Mouse (Mus musculus): ENCODE results near the gene Scd3. TPM values are rescaled to one million over a fixed set of nuclear protein-coding genes. Genes with fewer than 3 reads are reported as not detected.

Scd3 gene
- polyA plus RNA-seq, 1 experiment from 2014 or later, result 0.52 TPM

GRCm38 (mm10) chr19:44282534-44283156 is 79.6 kb downstream of the Scd3 start:
- Histone ChIP-seq H3K27ac (peak overlapping the region; percentile 96), H3K36me3 (no peaks in the 10 kb centered on the region), H3K4me3 (peak overlapping the region; percentile 59; the same call in 1 of the 2 replicates), H3K27me3 (ENCODE audit: insufficient read depth, poor library complexity, severe bottlenecking) (no peaks in the 10 kb centered on the region), H3K9me3 (no peaks in the 10 kb centered on the region), H3K4me1 (replicated peaks) (peaks cover 70% of the 10 kb centered on the region)
- DNase-seq (ENCODE audit: low spot score), result no peak
- WGBS, result 46% methylated on average over 9 of the region's 9 CpGs

DNA sequence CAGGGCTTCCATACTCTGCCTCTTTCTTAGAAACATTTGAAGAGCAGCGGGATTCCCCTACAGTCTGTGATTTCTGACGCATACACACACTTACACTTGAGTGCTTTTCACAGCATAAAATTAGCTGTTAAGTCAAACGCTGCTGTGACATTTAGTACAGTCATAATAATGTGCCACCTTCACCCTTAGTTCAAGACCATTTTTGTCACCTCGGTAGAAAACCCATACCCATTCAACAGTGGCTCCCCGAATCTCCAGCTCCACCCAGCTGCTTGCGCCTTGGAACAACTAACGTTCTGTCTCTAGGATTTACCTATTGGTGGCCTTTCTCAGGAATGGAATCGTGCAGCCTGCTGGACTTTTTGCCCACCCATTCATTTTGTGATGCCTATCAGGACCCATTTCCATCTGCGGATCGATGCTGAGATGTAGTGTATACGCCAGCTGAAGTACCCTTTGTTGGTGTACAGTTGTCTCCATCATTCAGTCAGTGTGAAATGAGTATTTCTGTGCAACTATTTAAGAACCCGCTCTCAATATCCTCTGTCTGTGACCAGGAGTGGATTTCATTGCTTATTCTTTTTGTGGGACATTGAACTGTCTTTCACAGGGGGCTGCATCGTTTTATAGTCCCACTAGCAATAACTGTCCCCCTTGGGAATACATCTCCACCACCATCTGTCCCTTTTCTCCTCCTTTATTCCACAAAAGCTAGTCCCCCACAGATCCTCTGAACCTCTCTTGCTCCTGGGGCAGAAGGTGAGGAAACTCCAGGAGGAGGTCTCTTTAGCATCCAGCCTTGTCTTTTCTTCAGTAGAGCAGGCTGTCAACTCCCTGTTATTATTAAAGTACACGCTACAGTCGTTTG is 80.3 kb downstream of the Scd3 start:
- Histone ChIP-seq H3K9me3 (no peaks in the 10 kb centered on the region), H3K4me1 (replicated peaks) (peaks cover 73% of the 10 kb centered on the region), H3K27me3 (ENCODE audit: insufficient read depth, poor library complexity, severe bottlenecking) (no peaks in the 10 kb centered on the region), H3K36me3 (no peaks in the 10 kb centered on the region), H3K27ac (peak overlapping the region; percentile 96), H3K4me3 (peak overlapping the region; percentile 59)
- DNase-seq (ENCODE audit: low spot score), result no peak
- WGBS, result 37% methylated on average over 15 of the region's 15 CpGs

DNA sequence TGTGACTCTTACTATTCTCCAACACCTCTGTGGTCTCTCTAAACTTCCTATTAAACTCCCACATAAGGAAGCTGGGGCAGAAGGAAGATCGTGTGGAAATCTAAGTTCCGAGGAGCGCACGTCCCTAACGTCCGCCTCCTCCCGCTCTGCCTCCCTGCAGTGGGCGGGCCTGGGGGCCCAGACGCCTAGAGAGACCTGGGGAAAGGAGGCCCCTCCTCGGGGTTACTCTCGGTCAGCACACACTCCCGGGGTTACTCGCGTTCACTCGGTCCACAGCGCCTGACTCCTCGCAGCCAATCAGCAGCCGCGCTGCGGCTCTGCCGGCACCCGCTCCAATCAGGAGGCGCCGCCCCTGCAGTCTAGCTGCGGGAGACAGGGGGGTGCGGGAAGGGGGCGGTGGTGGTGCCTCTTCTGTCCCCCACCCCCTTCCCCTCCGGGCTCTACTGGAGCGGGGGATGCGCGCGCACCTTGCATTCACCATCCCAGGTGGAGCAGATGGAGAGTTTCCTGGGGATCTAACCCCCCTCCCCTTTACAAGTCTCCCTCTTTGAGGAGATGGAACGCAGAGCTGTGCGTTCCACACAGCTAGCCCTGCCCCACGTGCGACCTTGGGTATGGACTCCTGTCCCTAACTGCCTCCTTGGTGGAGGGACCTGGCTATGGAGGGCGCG is 81.1 kb downstream of the Scd3 start:
- Histone ChIP-seq H3K27me3 (ENCODE audit: insufficient read depth, poor library complexity, severe bottlenecking) (no peaks in the 10 kb centered on the region), H3K36me3 (no peaks in the 10 kb centered on the region), H3K4me1 (replicated peaks) (peaks cover 73% of the 10 kb centered on the region), H3K4me3 (peak overlapping the region; percentile 59), H3K9me3 (no peaks in the 10 kb centered on the region), H3K27ac (peak overlapping the region; percentile 96)
- under 1% methylated on average over 38 of the region's 38 CpGs for WGBS
- DNase-seq (ENCODE audit: low spot score), result peak; percentile 98

DNA sequence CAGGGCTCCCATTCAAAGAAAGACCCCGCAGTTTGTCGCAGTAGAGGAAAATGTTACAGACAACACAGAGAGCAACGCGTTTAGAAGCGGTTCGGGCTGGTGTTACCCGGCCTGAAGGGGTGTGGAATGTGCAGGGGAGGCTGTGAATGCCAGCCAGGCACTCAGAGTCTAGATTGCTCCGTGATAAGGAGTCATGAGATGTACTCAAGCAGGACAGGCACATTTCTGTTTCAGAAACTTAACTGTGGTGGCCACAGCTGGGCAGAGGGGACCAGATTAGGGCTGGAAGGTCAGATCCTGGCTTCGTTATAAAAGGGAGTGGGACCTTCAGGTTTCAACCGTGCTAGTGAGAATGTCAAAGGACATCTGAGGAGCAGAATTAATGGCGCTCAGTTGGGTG is 81.7 kb downstream of the Scd3 start:
- Histone ChIP-seq H3K4me3 (peak overlapping the region; percentile 59), H3K27ac (peak overlapping the region; percentile 96), H3K9me3 (no peaks in the 10 kb centered on the region), H3K27me3 (ENCODE audit: insufficient read depth, poor library complexity, severe bottlenecking) (no peaks in the 10 kb centered on the region), H3K36me3 (no peaks in the 10 kb centered on the region), H3K4me1 (replicated peaks) (peaks cover 72% of the 10 kb centered on the region)
- DNase-seq (ENCODE audit: low spot score), result no peak
- WGBS, result 2% methylated on average over 11 of the region's 11 CpGs

GRCm38 (mm10) chr19:44285554-44285953 is 82.5 kb downstream of the Scd3 start:
- Histone ChIP-seq H3K27me3 (ENCODE audit: insufficient read depth, poor library complexity, severe bottlenecking) (no peaks in the 10 kb centered on the region), H3K9me3 (no peaks in the 10 kb centered on the region), H3K4me1 (replicated peaks) (peaks cover 68% of the 10 kb centered on the region), H3K4me3 (no peak overlapping the region), H3K27ac (peak overlapping the region; percentile 53), H3K36me3 (no peaks in the 10 kb centered on the region)
- 93% methylated on average over 8 of the region's 8 CpGs for WGBS
- no peak for DNase-seq (ENCODE audit: low spot score)

- Histone ChIP-seq H3K36me3 (no peaks in the 10 kb centered on the region), H3K27me3 (ENCODE audit: insufficient read depth, poor library complexity, severe bottlenecking) (no peaks in the 10 kb centered on the region), H3K4me3 (no peak overlapping the region), H3K27ac (peak overlapping the region; percentile 53), H3K4me1 (replicated peaks) (peaks cover 63% of the 10 kb centered on the region), H3K9me3 (no peaks in the 10 kb centered on the region)
- no peak for DNase-seq (ENCODE audit: low spot score)
- 65% methylated on average over 2 of the region's 2 CpGs for WGBS
Measured at GRCm38 (mm10) chr19:44286109-44286508, 83.0 kb downstream of the Scd3 start.

- Histone ChIP-seq H3K36me3 (no peaks in the 10 kb centered on the region), H3K27ac (peak overlapping the region; percentile 50; the same call in 1 of the 2 replicates), H3K9me3 (no peaks in the 10 kb centered on the region), H3K4me3 (no peak overlapping the region), H3K4me1 (replicated peaks) (peaks cover 63% of the 10 kb centered on the region), H3K27me3 (ENCODE audit: insufficient read depth, poor library complexity, severe bottlenecking) (no peaks in the 10 kb centered on the region)
- 78% methylated on average over 11 of the region's 11 CpGs for WGBS
- no peak for DNase-seq (ENCODE audit: low spot score)
Measured at GRCm38 (mm10) chr19:44287415-44288110, 84.5 kb downstream of the Scd3 start.

- Histone ChIP-seq H3K4me1 (replicated peaks) (peaks cover 58% of the 10 kb centered on the region), H3K9me3 (no peaks in the 10 kb centered on the region), H3K36me3 (peaks cover 24% of the 10 kb centered on the region), H3K27me3 (ENCODE audit: insufficient read depth, poor library complexity, severe bottlenecking) (no peaks in the 10 kb centered on the region), H3K4me3 (peak overlapping the region; percentile 94), H3K27ac (peak overlapping the region; percentile 99)
- 84% methylated on average over 2 of the region's 2 CpGs for WGBS
- DNase-seq (ENCODE audit: low spot score), result no peak
Measured at GRCm38 (mm10) chr19:44292083-44292482, 89.0 kb downstream of the Scd3 start.

DNA sequence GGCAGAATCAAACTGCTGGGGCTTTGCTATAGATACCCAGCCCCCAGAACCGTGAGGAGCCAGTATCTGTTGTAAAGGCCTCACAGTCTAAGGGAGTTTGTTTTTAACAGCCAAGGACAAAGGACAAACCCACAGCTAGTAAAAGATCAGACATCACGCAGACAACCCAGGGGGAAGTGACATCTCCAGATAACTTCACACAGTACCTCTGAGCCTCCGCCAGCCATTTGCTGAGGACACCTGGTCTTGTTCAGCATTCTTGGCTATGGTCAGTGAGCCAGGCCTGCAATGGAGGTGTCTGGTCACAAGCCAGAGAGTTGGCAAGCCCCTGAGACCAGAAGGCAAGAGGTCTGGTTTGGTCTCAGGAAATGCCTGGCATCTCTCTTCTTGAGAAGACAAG is 89.4 kb downstream of the Scd3 start:
- Histone ChIP-seq H3K4me1 (replicated peaks) (peaks cover 61% of the 10 kb centered on the region), H3K36me3 (peaks cover 28% of the 10 kb centered on the region), H3K4me3 (peak overlapping the region; percentile 94), H3K9me3 (no peaks in the 10 kb centered on the region), H3K27ac (peak overlapping the region; percentile 99), H3K27me3 (ENCODE audit: insufficient read depth, poor library complexity, severe bottlenecking) (no peaks in the 10 kb centered on the region)
- no peak for DNase-seq (ENCODE audit: low spot score)
- 64% methylated on average over 3 of the region's 3 CpGs for WGBS

- H3K9me3 ChIP-seq, result no peaks in the 10 kb centered on the region
- H3K27me3 ChIP-seq (ENCODE audit: insufficient read depth, poor library complexity, severe bottlenecking), result no peaks in the 10 kb centered on the region
- peaks cover 35% of the 10 kb centered on the region for H3K36me3 ChIP-seq
- peak; percentile 59 for DNase-seq (ENCODE audit: low spot score)
- WGBS, result 2% methylated on average over 21 of the region's 21 CpGs
- H3K4me1 ChIP-seq (replicated peaks), result peaks cover 63% of the 10 kb centered on the region
- H3K27ac ChIP-seq, result peak within 1 kb of the TSS; percentile 99
- peak within 1 kb of the TSS; percentile 94 for H3K4me3 ChIP-seq
Measured at GRCm38 (mm10) chr19:44292941-44293768, 90.1 kb downstream of the Scd3 start, which contains the start of gene Scd2. Scd2 (plus strand) TSS chr19:44293674.
